Mouse (Mus musculus) kidney, postnatal 4 days (tissue): ENCODE measurements around the gene Lcp2.
"Not testable (repeated sequence)": the region's sequence is repeated elsewhere in the genome, so short reads cannot be mapped to it uniquely, and the experiment has no call there.

Experiments used
- DNase-seq, 2 experiments: peaks; one replicate each; pipeline ENCODE4 v3.0.0; 2021; ENCODE audit warnings: mixed read lengths in 2 of 2

Gene Lcp2

GRCm38 (mm10) chr11:34087064-34087463, 40.3 kb downstream of the Lcp2 start:
- DNase-seq = no peak

DNA sequence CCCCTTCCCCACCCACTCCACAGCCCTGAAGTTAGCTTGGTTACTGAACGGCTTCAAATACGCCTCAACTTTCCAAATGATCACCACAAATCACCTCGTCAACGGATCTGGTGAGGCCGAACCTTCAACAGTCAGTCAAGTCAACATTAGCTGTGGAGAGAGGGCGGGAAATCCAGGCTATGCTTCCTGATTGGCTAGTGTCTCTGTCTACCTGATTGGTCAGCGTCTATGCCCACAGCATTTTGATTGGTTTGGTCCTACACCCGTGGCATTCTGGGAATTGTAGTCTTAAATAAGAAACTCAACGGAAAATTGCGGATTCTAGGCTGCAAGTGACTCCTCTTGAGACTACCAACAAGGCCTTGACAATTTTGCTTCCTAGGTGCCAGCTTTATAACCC, 51.7 kb downstream of the Lcp2 start, which contains the start of gene 4930469K13Rik:
TSS of gene 4930469K13Rik (minus strand) at position 133 of the 400 bp plus-strand sequence.
- DNase-seq = peak in 1 of 2 experiments; percentile 11

DNA sequence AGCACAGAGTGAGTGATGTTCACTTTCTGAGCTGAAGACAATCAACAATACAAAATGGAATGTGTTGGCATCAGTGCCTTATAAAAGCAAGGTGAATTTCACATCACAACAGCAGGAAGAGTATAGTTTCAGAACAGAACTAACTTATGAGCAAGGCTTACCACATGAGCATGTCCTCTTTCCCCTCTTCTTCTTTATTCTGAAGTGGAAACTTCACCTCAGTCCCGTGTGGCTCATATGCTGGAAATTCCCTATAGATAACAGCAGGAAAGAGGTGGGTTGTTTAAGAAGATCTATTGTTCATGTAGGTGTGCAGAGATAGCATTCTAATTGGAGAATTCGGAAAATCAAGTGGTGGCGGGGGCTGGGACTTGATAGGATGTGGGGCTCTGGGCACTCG, 55.1 kb downstream of the Lcp2 start:
- no peak for DNase-seq

DNA sequence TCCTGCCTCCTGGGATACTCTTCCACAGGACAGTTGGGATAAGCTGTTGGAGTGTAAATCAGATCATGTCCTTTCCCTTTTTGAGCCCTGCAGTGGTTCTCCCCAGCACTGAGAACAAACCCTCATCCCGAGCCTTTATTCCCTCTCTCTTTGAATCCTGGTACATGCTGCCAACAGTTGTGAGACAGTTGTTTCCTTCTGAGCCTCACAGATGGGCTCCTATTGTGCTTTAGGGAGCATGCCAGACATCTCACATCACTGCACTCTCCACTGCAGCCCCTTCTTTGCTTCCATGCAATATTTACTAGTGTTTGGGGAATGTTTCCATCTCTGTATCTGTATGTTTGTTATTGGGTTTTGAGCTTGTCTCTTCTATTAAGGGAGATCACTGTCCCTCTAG, 58.2 kb downstream of the Lcp2 start:
- DNase-seq = no peak

DNA sequence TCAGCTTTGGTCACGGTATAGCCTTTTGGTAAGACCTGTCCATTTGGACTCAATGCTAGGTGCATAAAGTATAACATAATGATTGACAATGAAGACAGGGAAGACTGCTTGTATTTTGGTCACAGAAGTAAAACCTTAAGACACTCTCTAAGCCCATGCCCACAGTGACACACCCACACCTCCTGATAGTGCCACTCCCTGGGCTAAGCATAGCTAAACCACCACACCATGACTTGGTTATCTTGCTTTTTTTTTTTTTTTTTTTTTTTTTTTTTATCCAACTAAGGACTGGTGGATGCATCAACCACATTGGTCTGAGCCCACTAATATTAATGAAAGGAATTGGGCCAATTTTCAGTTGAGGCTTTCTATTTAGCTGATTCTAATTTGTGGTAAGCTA, 62.5 kb downstream of the Lcp2 start:
- no peak for DNase-seq

GRCm38 (mm10) chr11:34111940-34112339, 65.2 kb downstream of the Lcp2 start:
- no peak for DNase-seq

GRCm38 (mm10) chr11:34112781-34113380, 66.2 kb downstream of the Lcp2 start:
- no peak for DNase-seq

DNA sequence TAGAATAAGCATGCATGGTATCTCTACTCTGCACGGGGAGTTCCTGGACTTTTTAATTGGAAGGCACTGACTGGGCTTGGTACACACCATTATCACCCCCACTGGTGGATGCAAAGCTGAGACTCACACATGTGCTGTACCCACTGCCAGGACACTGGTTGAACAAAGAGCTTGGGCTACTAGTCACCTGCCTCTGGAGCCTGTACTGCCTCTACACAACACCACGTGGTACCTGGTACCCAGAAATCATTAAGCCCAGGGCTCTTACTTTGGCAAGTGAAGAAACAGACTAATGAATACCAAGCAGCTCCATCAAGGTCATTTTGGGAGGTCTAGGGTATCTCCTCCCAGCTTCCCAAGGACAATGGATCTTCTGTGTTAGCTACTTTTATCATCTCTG, 67.0 kb downstream of the Lcp2 start:
- DNase-seq = no peak

DNA sequence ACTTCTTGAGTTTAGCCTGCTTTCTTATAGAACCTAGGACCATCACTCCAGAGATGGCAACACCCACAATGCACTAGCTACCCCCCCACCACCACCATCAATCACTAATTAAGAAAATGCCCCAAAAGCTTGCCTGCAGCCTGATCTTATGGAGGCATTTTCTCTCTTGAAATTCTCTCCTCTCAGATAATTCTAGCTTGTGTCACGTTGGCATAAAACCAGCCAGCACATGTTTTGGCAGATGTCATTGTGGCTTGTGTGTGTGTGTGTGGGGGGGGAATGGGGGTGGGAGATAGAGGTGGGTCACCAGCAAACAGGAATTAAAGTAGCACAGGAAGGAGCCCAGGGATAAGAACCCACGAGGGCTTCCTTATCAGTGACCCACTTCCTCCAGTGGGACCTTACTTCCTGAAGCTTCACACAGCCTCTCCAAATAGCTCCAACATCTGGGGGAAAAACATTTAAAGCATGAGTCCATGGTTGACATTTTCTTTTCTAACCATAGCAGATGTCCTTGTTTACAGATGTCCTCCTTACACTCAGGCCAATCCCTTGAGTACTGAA, 69.9 kb downstream of the Lcp2 start:
- no peak for DNase-seq

DNA sequence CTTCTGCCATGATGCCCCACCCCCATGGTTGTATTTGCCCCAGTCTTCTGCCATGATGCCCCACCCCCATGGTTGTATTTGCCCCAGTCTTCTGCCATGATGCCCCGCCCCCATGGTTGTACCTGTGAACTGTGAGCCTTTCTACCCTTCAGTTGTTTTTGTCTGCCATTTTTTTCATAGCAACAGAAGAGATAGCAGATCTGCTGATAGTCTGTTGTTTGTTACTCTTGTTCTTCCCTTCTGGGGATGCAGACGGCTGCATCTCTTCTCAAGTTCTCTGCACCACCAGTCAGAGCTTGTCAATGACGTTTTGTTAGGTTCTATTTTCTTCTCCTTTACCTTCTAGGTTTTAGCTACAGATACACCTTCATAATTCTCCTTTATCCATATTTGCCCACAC, 70.9 kb downstream of the Lcp2 start:
- no peak for DNase-seq

GRCm38 (mm10) chr11:34118319-34118718, 71.6 kb downstream of the Lcp2 start:
- DNase-seq = no peak

DNA sequence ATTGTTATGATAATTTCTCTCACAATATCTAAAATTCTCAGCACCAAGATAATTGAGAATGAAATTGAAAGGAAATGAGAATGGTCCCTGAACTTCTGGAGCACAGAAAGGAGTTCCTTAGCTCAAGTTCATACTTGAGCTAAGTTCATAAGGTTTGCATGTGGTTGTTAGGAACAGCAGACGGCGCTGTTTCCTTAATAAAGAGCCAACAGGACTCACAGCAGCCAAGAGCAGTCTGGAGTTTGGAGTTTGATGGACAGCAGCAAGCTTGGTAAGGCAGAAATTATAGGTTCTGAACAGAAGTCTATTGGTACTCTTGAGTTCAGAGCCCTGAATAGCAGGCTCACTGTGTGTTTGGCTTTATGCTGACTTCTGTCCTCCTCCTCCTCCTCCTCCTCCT, 76.4 kb downstream of the Lcp2 start:
- peak; percentile 54 to 61 for DNase-seq

GRCm38 (mm10) chr11:34124852-34125251, 78.1 kb downstream of the Lcp2 start:
- no peak for DNase-seq

- not testable (repeated sequence) for DNase-seq
Observed at GRCm38 (mm10) chr11:34125727-34126126, 79.0 kb downstream of the Lcp2 start.

DNA sequence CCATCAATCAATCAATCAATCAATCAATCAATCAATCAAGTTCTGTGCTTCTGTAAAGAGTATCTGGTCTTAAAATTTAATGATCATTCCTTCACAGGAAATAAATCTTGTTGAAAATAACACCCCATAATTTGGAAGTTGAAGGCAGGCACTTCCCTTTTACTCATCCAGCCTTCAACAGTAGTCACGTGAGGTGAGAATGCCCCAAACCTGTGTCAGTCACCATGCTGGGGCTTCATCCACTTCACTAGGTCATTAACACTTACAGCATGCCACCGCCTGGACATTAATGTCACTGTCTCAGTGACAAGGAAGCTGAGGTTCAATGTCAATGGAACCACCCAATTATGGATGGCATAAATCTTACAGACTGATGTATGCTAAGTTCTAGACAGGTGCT, 81.7 kb downstream of the Lcp2 start:
- DNase-seq = no peak

DNA sequence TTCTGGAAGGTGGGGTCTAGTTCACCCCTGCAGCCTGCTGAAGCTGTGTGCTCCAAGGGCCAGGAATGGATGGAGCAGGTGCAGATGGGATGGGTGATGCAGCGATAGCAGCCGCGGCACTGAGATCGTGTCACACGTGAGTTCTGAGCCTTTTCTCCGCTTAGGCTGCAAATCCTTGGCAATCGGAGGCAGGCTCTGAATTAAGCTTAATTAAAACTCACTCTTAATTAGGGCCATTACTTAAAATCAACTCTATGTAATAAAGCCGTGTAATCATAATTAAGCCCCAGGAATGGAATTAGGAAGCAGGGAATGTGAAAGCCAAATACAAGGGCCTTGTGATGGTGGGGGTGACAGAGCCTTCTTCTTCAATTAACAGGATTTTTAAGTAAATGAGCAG, 92.6 kb downstream of the Lcp2 start:
- no peak for DNase-seq
